In genomic region chr11:120002634-120003220, GRCm38 (mm10) we compare ENCODE assay signal across 25 mouse cellular contexts. TPM values are rescaled to one million over a fixed set of nuclear protein-coding genes. Genes with fewer than 3 reads are reported as not detected.
A peak's percentile ranks its signal among the peaks of the same experiment; 100 is the strongest.
DNase-seq lines count a peak whose midpoint lies in the region; ATAC-seq and TF ChIP-seq lines count a peak whose summit lies in the region.
"Had no signal": no experiment of that assay in that cellular context is flagged by ENCODE, and none has a peak within 500 bp of the region (broad histone marks: within the 10 kb centered on the region; RNA-seq: fewer than 3 reads in every experiment).

No protein-coding gene starts in this region.

- no peak overlapping the region for H3K27ac ChIP-seq in cerebellum, adult 2 months (ENCODE audit: insufficient read depth, low read length)
- no peak overlapping the region for H3K27ac ChIP-seq in embryonic facial prominence, embryonic 13.5 days
- H3K27ac ChIP-seq in embryonic facial prominence, embryonic 10.5 days (replicated peaks), result no peak overlapping the region
- no peak overlapping the region for H3K27ac ChIP-seq in liver, postnatal 0 days (ENCODE audit: low read depth)
- H3K27ac ChIP-seq: forebrain, embryonic 10.5 days; forebrain, embryonic 13.5 days; heart, adult 2 months; heart, embryonic 10.5 days; heart, embryonic 13.5 days; hindbrain, embryonic 14.5 days; hindbrain, postnatal 0 days had no signal

- no peak for ATAC-seq in embryonic facial prominence, embryonic 13.5 days (ENCODE audit: insufficient number of reproducible peaks, insufficient read depth, low FRiP score, low TSS enrichment, low read depth)
- ATAC-seq in liver, postnatal 0 days, result no peak
- ATAC-seq: CD4-positive, CD25-positive, alpha-beta regulatory T cell, adult 4 months; forebrain, embryonic 13.5 days; forebrain, embryonic 16.5 days; hindbrain, postnatal 0 days; inflammation-experienced regulatory T-cells, adult 6 months; intestine, embryonic 16.5 days had no signal

- no peak for TF ChIP-seq EP300 in liver, postnatal 0 days (IDR thresholded peaks at IDR 0.05; ENCODE audit: low read depth)

- H3K9me3 ChIP-seq in embryonic facial prominence, embryonic 13.5 days, result no peaks in the 10 kb centered on the region
- H3K9me3 ChIP-seq in embryonic facial prominence, embryonic 10.5 days, result no peaks in the 10 kb centered on the region
- H3K9me3 ChIP-seq in liver, postnatal 0 days (ENCODE audit: low read length), result no peaks in the 10 kb centered on the region
- H3K9me3 ChIP-seq: forebrain, embryonic 10.5 days; forebrain, embryonic 13.5 days; heart, embryonic 10.5 days; heart, embryonic 13.5 days had no signal

- peaks cover 32% of the 10 kb centered on the region for H3K36me3 ChIP-seq in embryonic facial prominence, embryonic 13.5 days
- peaks cover 21% of the 10 kb centered on the region for H3K36me3 ChIP-seq in embryonic facial prominence, embryonic 10.5 days (replicated peaks)
- peaks cover 31% of the 10 kb centered on the region for H3K36me3 ChIP-seq in liver, postnatal 0 days (replicated peaks; ENCODE audit: insufficient read depth, low read length)
- H3K36me3 ChIP-seq: forebrain, embryonic 10.5 days had no signal

- no peaks in the 10 kb centered on the region for H3K27me3 ChIP-seq in cerebellum, adult 2 months (ENCODE audit: control insufficient read depth, insufficient read depth, low read length)
- no peaks in the 10 kb centered on the region for H3K27me3 ChIP-seq in embryonic facial prominence, embryonic 13.5 days
- H3K27me3 ChIP-seq in embryonic facial prominence, embryonic 10.5 days (replicated peaks; ENCODE audit: low read depth, poor library complexity, severe bottlenecking), result no peaks in the 10 kb centered on the region
- H3K27me3 ChIP-seq in liver, postnatal 0 days (ENCODE audit: insufficient read depth, low read length), result no peaks in the 10 kb centered on the region
- H3K27me3 ChIP-seq: forebrain, embryonic 13.5 days; heart, embryonic 13.5 days had no signal

- H3K9ac ChIP-seq in embryonic facial prominence, embryonic 13.5 days, result peak overlapping the region; percentile 40; the same call in 1 of the 2 replicates
- no peak overlapping the region for H3K9ac ChIP-seq in liver, postnatal 0 days (replicated peaks)
- H3K9ac ChIP-seq: forebrain, embryonic 13.5 days; heart, embryonic 13.5 days; hindbrain, embryonic 14.5 days had no signal

- no peak overlapping the region for H3K4me2 ChIP-seq in embryonic facial prominence, embryonic 13.5 days
- no peak overlapping the region for H3K4me2 ChIP-seq in liver, postnatal 0 days (ENCODE audit: low read depth, low read length)
- H3K4me2 ChIP-seq: forebrain, embryonic 13.5 days; heart, embryonic 13.5 days; hindbrain, embryonic 14.5 days had no signal

- TF ChIP-seq CTCF in cerebellum, adult 2 months (IDR thresholded peaks at IDR 0.05; ENCODE audit: borderline replicate concordance, insufficient read depth, low read depth, low read length), result no peak
- no peak for TF ChIP-seq CTCF in liver, postnatal 0 days (IDR thresholded peaks at IDR 0.05; ENCODE audit: low read depth)

- peaks cover 38% of the 10 kb centered on the region for H3K4me1 ChIP-seq in cerebellum, adult 2 months (ENCODE audit: control insufficient read depth, insufficient read depth, low read length)
- H3K4me1 ChIP-seq in embryonic facial prominence, embryonic 13.5 days, result no peaks in the 10 kb centered on the region
- H3K4me1 ChIP-seq in embryonic facial prominence, embryonic 10.5 days, result peaks cover 13% of the 10 kb centered on the region; the same call in 1 of the 2 replicates
- H3K4me1 ChIP-seq in liver, postnatal 0 days (ENCODE audit: insufficient read depth), result peaks cover 3% of the 10 kb centered on the region; the same call in 1 of the 2 replicates

- H3K4me3 ChIP-seq in cerebellum, adult 2 months (replicated peaks; ENCODE audit: insufficient read depth, low read depth, low read length), result no peak overlapping the region
- H3K4me3 ChIP-seq in embryonic facial prominence, embryonic 13.5 days, result no peak overlapping the region
- H3K4me3 ChIP-seq in embryonic facial prominence, embryonic 10.5 days, result no peak overlapping the region
- H3K4me3 ChIP-seq in liver, postnatal 0 days (ENCODE audit: low read depth, low read length), result no peak overlapping the region
- H3K4me3 ChIP-seq: forebrain, embryonic 10.5 days; forebrain, embryonic 13.5 days; heart, adult 2 months; heart, embryonic 10.5 days; heart, embryonic 13.5 days had no signal

- no peak for TF ChIP-seq POLR2A in cerebellum, adult 2 months (IDR thresholded peaks at IDR 0.05; ENCODE audit: borderline replicate concordance, insufficient read depth, low read length)

- 52% methylated on average over 7 of the region's 7 CpGs for WGBS in cerebellum, adult 2 months
- 89% methylated on average over 7 of the region's 7 CpGs for WGBS in embryonic facial prominence, embryonic 13.5 days
- 91% methylated on average over 7 of the region's 7 CpGs for WGBS in embryonic facial prominence, embryonic 10.5 days
- WGBS in liver, postnatal 0 days (ENCODE audit: insufficient replicate concordance), result 84% methylated on average over 7 of the region's 7 CpGs

- peak; percentile 49 to 51 for DNase-seq in cerebellum, adult 2 months
- DNase-seq in cerebellum, postnatal 36 days, result no peak
- no peak for DNase-seq in embryonic facial prominence, embryonic 10.5 days (ENCODE audit: low spot score)
- peak; percentile 55 to 59 for DNase-seq in cerebellum, postnatal 25 days
- no peak for DNase-seq in liver, postnatal 0 days
- DNase-seq: adrenal gland, adult 2 months; adrenal gland, postnatal 14 days; gastrocnemius, postnatal 10 days; gastrocnemius, postnatal 36 days; heart, adult 2 months; heart, postnatal 14 days; heart, postnatal 4 days; kidney, adult 18-20 months had no signal

RNA-seq across cellular contexts. Expression of gene Aatk, which starts 44.2 kb away (rescaled TPM):
- 296 and 298 TPM in 2 replicates for polyA plus RNA-seq in cerebellum, adult 2 months (2012; rRNA removed)
- polyA plus RNA-seq in embryonic facial prominence, embryonic 13.5 days (2015; fragmentation: Nextera tagmentation; extraction: Ambion mirVana), result 3.6 and 3.7 TPM in 2 replicates
- polyA plus RNA-seq in embryonic facial prominence, embryonic 10.5 days (2016; fragmentation: Nextera tagmentation; extraction: Ambion mirVana), result 0.84 and 1.6 TPM in 2 replicates
- 0.72 and 0.89 TPM in 2 replicates for polyA plus RNA-seq in liver, postnatal 0 days (2015; fragmentation: Nextera tagmentation; extraction: Ambion mirVana)
- polyA plus RNA-seq: C2C12; CD4-positive, CD25-positive, alpha-beta regulatory T cell, adult 4 months; inflammation-experienced regulatory T-cells, adult 6 months had no signal

Comparison
In these comparisons a context has a peak if more than half of its experiments do, and no peak if none do; other contexts are left out.
1. DNase-seq: peak in cerebellum, adult 2 months (2 of 2) and cerebellum, postnatal 25 days (2 of 2); none in cerebellum, postnatal 36 days (0 of 2), embryonic facial prominence, embryonic 10.5 days (single experiment) and liver, postnatal 0 days (single experiment).
2. RNA of gene Aatk, which starts 44.2 kb away (polyA plus RNA-seq): 296 to 298 TPM in cerebellum, adult 2 months; 3.6 to 3.7 TPM in embryonic facial prominence, embryonic 13.5 days, 0.84 to 1.6 TPM in embryonic facial prominence, embryonic 10.5 days and 0.72 to 0.89 TPM in liver, postnatal 0 days; every median in the first group is over 10 times any median in the second.